ENCODE assay signal across 31 mouse cellular contexts in genomic region chr4:135689797-135690196, GRCm38 (mm10). TPM values are rescaled to one million over a fixed set of nuclear protein-coding genes. Genes with fewer than 3 reads are reported as not detected.
"Had no signal": no experiment of that assay in that cellular context is flagged by ENCODE, and none has a peak within 500 bp of the region (broad histone marks: within the 10 kb centered on the region; RNA-seq: fewer than 3 reads in every experiment).

No protein-coding gene starts in this region.

- H3K4me1 ChIP-seq: embryonic facial prominence, embryonic 12.5 days had no signal

- DNase-seq: cerebellum, adult 2 months; cerebellum, adult 8-10 months; cerebellum, adult 9-10 months; cerebellum, adult 9-11 months; cerebellum, postnatal 14 days; cerebellum, postnatal 25 days; cerebellum, postnatal 36 days; embryo, embryonic 11 days; forebrain, postnatal 0 days; gastrocnemius, adult 2 months; gastrocnemius, postnatal 10 days; gastrocnemius, postnatal 14 days; gastrocnemius, postnatal 25 days; gastrocnemius, postnatal 36 days; heart, adult 11 months; heart, adult 18-20 months; heart, adult 2 months had no signal

- H3K36me3 ChIP-seq: embryonic facial prominence, embryonic 10.5 days; embryonic facial prominence, embryonic 12.5 days; embryonic facial prominence, embryonic 13.5 days; embryonic facial prominence, embryonic 15.5 days; forebrain, embryonic 10.5 days; forebrain, embryonic 12.5 days; forebrain, embryonic 15.5 days had no signal

- H3K27ac ChIP-seq: embryonic facial prominence, embryonic 10.5 days; embryonic facial prominence, embryonic 12.5 days; embryonic facial prominence, embryonic 13.5 days; embryonic facial prominence, embryonic 15.5 days; forebrain, embryonic 10.5 days; forebrain, embryonic 12.5 days; forebrain, embryonic 13.5 days; forebrain, embryonic 15.5 days; gastrocnemius, adult 2 months; heart, adult 2 months had no signal

- H3K4me3 ChIP-seq: embryonic facial prominence, embryonic 10.5 days; embryonic facial prominence, embryonic 12.5 days; embryonic facial prominence, embryonic 13.5 days; embryonic facial prominence, embryonic 15.5 days; erythroblast, embryonic 14.5 days; forebrain, embryonic 10.5 days; forebrain, embryonic 12.5 days; forebrain, embryonic 13.5 days; forebrain, embryonic 15.5 days; gastrocnemius, adult 2 months; heart, adult 2 months had no signal

RNA-seq across cellular contexts. Expression of gene Ifnlr1, which starts 3.7 kb away (rescaled TPM):
- polyA plus RNA-seq: erythroblast, embryonic 14.5 days had no signal

RNA-seq across cellular contexts. Expression of gene Il22ra1, which starts 38.2 kb away (rescaled TPM):
- polyA plus RNA-seq: cerebellum, adult 2 months; cortical plate, adult 2 months; embryonic facial prominence, embryonic 11.5 days; embryonic facial prominence, embryonic 12.5 days; forebrain, embryonic 10.5 days; forebrain, embryonic 11.5 days; forebrain, embryonic 12.5 days; forebrain, embryonic 13.5 days; forebrain, embryonic 14.5 days; forebrain, embryonic 15.5 days; forebrain, embryonic 16.5 days; forebrain, postnatal 0 days had no signal
